Mouse (Mus musculus): ENCODE measurements at regions not wholly inside any gene's neighbourhood (a gene's known extent, or its start where the extent isn't known, plus 50 kb on each side); places are given as distances from the start of the nearest gene placed in this dataset.

- ATAC-seq (ENCODE audit: low read depth) = no peak
These were observed 141.6 kb downstream of the Dmrta2 start for GRCm38 (mm10) chr4:110119438-110119837.

GRCm38 (mm10) chr4:110119874-110120273, 142.0 kb downstream of the Dmrta2 start:
- Histone ChIP-seq H3K4me1 (ENCODE audit: control insufficient read depth, low read depth, low read length) (no peaks in the 10 kb centered on the region), H3K9ac (ENCODE audit: low read depth, low read length) (no peak overlapping the region), H3K4me3 (ENCODE audit: low read depth, low read length) (no peak overlapping the region), H3K36me3 (ENCODE audit: control insufficient read depth, insufficient read depth) (no peaks in the 10 kb centered on the region), H3K4me2 (ENCODE audit: low read depth, low read length) (no peak overlapping the region), H3K27ac (ENCODE audit: low read length) (no peak overlapping the region), H3K27me3 (ENCODE audit: control insufficient read depth, insufficient read depth, low read depth, low read length) (no peaks in the 10 kb centered on the region), H3K9me3 (replicated peaks; ENCODE audit: control insufficient read depth, low read length) (no peaks in the 10 kb centered on the region)
- WGBS (ENCODE audit: insufficient replicate concordance) = 24% methylated on average over 3 of the region's 3 CpGs
- no peak for ATAC-seq (ENCODE audit: low read depth)

More at GRCm38 (mm10) chr4:110119438-110119837, 141.6 kb downstream of the Dmrta2 start:
- Histone ChIP-seq H3K27ac (ENCODE audit: low read length) (no peak overlapping the region), H3K4me3 (ENCODE audit: low read depth, low read length) (no peak overlapping the region), H3K9me3 (replicated peaks; ENCODE audit: control insufficient read depth, low read length) (no peaks in the 10 kb centered on the region), H3K4me2 (ENCODE audit: low read depth, low read length) (no peak overlapping the region), H3K27me3 (ENCODE audit: control insufficient read depth, insufficient read depth, low read depth, low read length) (no peaks in the 10 kb centered on the region), H3K4me1 (ENCODE audit: control insufficient read depth, low read depth, low read length) (no peaks in the 10 kb centered on the region), H3K9ac (ENCODE audit: low read depth, low read length) (no peak overlapping the region), H3K36me3 (ENCODE audit: control insufficient read depth, insufficient read depth) (no peaks in the 10 kb centered on the region)
- 18% methylated on average over 9 of the region's 9 CpGs for WGBS (ENCODE audit: insufficient replicate concordance)

- H3K36me3 ChIP-seq (ENCODE audit: control insufficient read depth, insufficient read depth) = no peaks in the 10 kb centered on the region
- no peak overlapping the region for H3K4me2 ChIP-seq (ENCODE audit: low read depth, low read length)
- no peaks in the 10 kb centered on the region for H3K27me3 ChIP-seq (ENCODE audit: control insufficient read depth, insufficient read depth, low read depth, low read length)
- H3K4me3 ChIP-seq (ENCODE audit: low read depth, low read length) = no peak overlapping the region
- H3K9me3 ChIP-seq (replicated peaks; ENCODE audit: control insufficient read depth, low read length) = no peaks in the 10 kb centered on the region
- no peak overlapping the region for H3K27ac ChIP-seq (ENCODE audit: low read length)
- H3K9ac ChIP-seq (ENCODE audit: low read depth, low read length) = no peak overlapping the region
- 45% methylated on average over 9 of the region's 9 CpGs for WGBS (ENCODE audit: insufficient replicate concordance)
- H3K4me1 ChIP-seq (ENCODE audit: control insufficient read depth, low read depth, low read length) = no peaks in the 10 kb centered on the region
- no peak for ATAC-seq (ENCODE audit: low read depth)
These were observed 142.9 kb downstream of the Dmrta2 start for GRCm38 (mm10) chr4:110120761-110121160.

- ATAC-seq (ENCODE audit: low read depth) = no peak
- no peaks in the 10 kb centered on the region for H3K36me3 ChIP-seq (ENCODE audit: control insufficient read depth, insufficient read depth)
- H3K4me3 ChIP-seq (ENCODE audit: low read depth, low read length) = no peak overlapping the region
- 41% methylated on average over 5 of the region's 5 CpGs for WGBS (ENCODE audit: insufficient replicate concordance)
- no peaks in the 10 kb centered on the region for H3K9me3 ChIP-seq (replicated peaks; ENCODE audit: control insufficient read depth, low read length)
- H3K27me3 ChIP-seq (ENCODE audit: control insufficient read depth, insufficient read depth, low read depth, low read length) = no peaks in the 10 kb centered on the region
- H3K4me2 ChIP-seq (ENCODE audit: low read depth, low read length) = no peak overlapping the region
- H3K27ac ChIP-seq (ENCODE audit: low read length) = no peak overlapping the region
- no peaks in the 10 kb centered on the region for H3K4me1 ChIP-seq (ENCODE audit: control insufficient read depth, low read depth, low read length)
- no peak overlapping the region for H3K9ac ChIP-seq (ENCODE audit: low read depth, low read length)
These were observed 143.6 kb downstream of the Dmrta2 start for GRCm38 (mm10) chr4:110121447-110121846.

- no peak overlapping the region for H3K27ac ChIP-seq (ENCODE audit: low read length)
- H3K27me3 ChIP-seq (ENCODE audit: control insufficient read depth, insufficient read depth, low read depth, low read length) = no peaks in the 10 kb centered on the region
- no peaks in the 10 kb centered on the region for H3K4me1 ChIP-seq (ENCODE audit: control insufficient read depth, low read depth, low read length)
- WGBS (ENCODE audit: insufficient replicate concordance) = 35% methylated on average over 6 of the region's 6 CpGs
- no peak overlapping the region for H3K4me2 ChIP-seq (ENCODE audit: low read depth, low read length)
- H3K9me3 ChIP-seq (replicated peaks; ENCODE audit: control insufficient read depth, low read length) = no peaks in the 10 kb centered on the region
- H3K36me3 ChIP-seq (ENCODE audit: control insufficient read depth, insufficient read depth) = no peaks in the 10 kb centered on the region
- H3K4me3 ChIP-seq (ENCODE audit: low read depth, low read length) = no peak overlapping the region
- no peak overlapping the region for H3K9ac ChIP-seq (ENCODE audit: low read depth, low read length)
- ATAC-seq (ENCODE audit: low read depth) = no peak
These were observed 147.4 kb downstream of the Dmrta2 start for GRCm38 (mm10) chr4:110125067-110125784.

GRCm38 (mm10) chr4:110127941-110128520, 150.2 kb downstream of the Dmrta2 start:
- H3K4me1 ChIP-seq (ENCODE audit: control insufficient read depth, low read depth, low read length) = no peaks in the 10 kb centered on the region
- no peak for ATAC-seq (ENCODE audit: low read depth)
- no peak overlapping the region for H3K4me3 ChIP-seq (ENCODE audit: low read depth, low read length)
- no peaks in the 10 kb centered on the region for H3K27me3 ChIP-seq (ENCODE audit: control insufficient read depth, insufficient read depth, low read depth, low read length)
- WGBS (ENCODE audit: insufficient replicate concordance) = 65% methylated on average over 3 of the region's 3 CpGs
- no peaks in the 10 kb centered on the region for H3K36me3 ChIP-seq (ENCODE audit: control insufficient read depth, insufficient read depth)
- H3K9ac ChIP-seq (ENCODE audit: low read depth, low read length) = no peak overlapping the region
- no peak overlapping the region for H3K4me2 ChIP-seq (ENCODE audit: low read depth, low read length)
- H3K9me3 ChIP-seq (replicated peaks; ENCODE audit: control insufficient read depth, low read length) = no peaks in the 10 kb centered on the region
- H3K27ac ChIP-seq (ENCODE audit: low read length) = no peak overlapping the region

GRCm38 (mm10) chr4:110128918-110129317, 151.1 kb downstream of the Dmrta2 start:
- no peak for ATAC-seq (ENCODE audit: low read depth)
- Histone ChIP-seq H3K9ac (ENCODE audit: low read depth, low read length) (no peak overlapping the region), H3K4me1 (ENCODE audit: control insufficient read depth, low read depth, low read length) (no peaks in the 10 kb centered on the region), H3K4me2 (ENCODE audit: low read depth, low read length) (no peak overlapping the region), H3K9me3 (replicated peaks; ENCODE audit: control insufficient read depth, low read length) (no peaks in the 10 kb centered on the region), H3K36me3 (ENCODE audit: control insufficient read depth, insufficient read depth) (no peaks in the 10 kb centered on the region), H3K27ac (ENCODE audit: low read length) (no peak overlapping the region), H3K4me3 (ENCODE audit: low read depth, low read length) (no peak overlapping the region), H3K27me3 (ENCODE audit: control insufficient read depth, insufficient read depth, low read depth, low read length) (no peaks in the 10 kb centered on the region)
- 15% methylated on average over 1 of the region's 1 CpGs for WGBS (ENCODE audit: insufficient replicate concordance)

GRCm38 (mm10) chr4:110129518-110129917, 151.7 kb downstream of the Dmrta2 start:
- Histone ChIP-seq H3K4me3 (ENCODE audit: low read depth, low read length) (no peak overlapping the region), H3K9me3 (replicated peaks; ENCODE audit: control insufficient read depth, low read length) (no peaks in the 10 kb centered on the region), H3K27me3 (ENCODE audit: control insufficient read depth, insufficient read depth, low read depth, low read length) (no peaks in the 10 kb centered on the region), H3K36me3 (ENCODE audit: control insufficient read depth, insufficient read depth) (no peaks in the 10 kb centered on the region), H3K4me2 (ENCODE audit: low read depth, low read length) (no peak overlapping the region), H3K4me1 (ENCODE audit: control insufficient read depth, low read depth, low read length) (no peaks in the 10 kb centered on the region), H3K27ac (ENCODE audit: low read length) (no peak overlapping the region), H3K9ac (ENCODE audit: low read depth, low read length) (no peak overlapping the region)
- ATAC-seq (ENCODE audit: low read depth) = no peak
- WGBS (ENCODE audit: insufficient replicate concordance) = 44% methylated on average over 3 of the region's 3 CpGs

GRCm38 (mm10) chr4:110132061-110132460, 154.2 kb downstream of the Dmrta2 start:
- no peak overlapping the region for H3K4me2 ChIP-seq (ENCODE audit: low read depth, low read length)
- no peaks in the 10 kb centered on the region for H3K36me3 ChIP-seq (ENCODE audit: control insufficient read depth, insufficient read depth)
- 35% methylated on average over 4 of the region's 4 CpGs for WGBS (ENCODE audit: insufficient replicate concordance)
- H3K9ac ChIP-seq (ENCODE audit: low read depth, low read length) = no peak overlapping the region
- no peaks in the 10 kb centered on the region for H3K4me1 ChIP-seq (ENCODE audit: control insufficient read depth, low read depth, low read length)
- no peaks in the 10 kb centered on the region for H3K27me3 ChIP-seq (ENCODE audit: control insufficient read depth, insufficient read depth, low read depth, low read length)
- ATAC-seq (ENCODE audit: low read depth) = no peak
- H3K27ac ChIP-seq (ENCODE audit: low read length) = no peak overlapping the region
- no peak overlapping the region for H3K4me3 ChIP-seq (ENCODE audit: low read depth, low read length)
- H3K9me3 ChIP-seq (replicated peaks; ENCODE audit: control insufficient read depth, low read length) = no peaks in the 10 kb centered on the region
